Mouse (Mus musculus): Measurements from ENCODE around the gene Znrf1.

DNA sequence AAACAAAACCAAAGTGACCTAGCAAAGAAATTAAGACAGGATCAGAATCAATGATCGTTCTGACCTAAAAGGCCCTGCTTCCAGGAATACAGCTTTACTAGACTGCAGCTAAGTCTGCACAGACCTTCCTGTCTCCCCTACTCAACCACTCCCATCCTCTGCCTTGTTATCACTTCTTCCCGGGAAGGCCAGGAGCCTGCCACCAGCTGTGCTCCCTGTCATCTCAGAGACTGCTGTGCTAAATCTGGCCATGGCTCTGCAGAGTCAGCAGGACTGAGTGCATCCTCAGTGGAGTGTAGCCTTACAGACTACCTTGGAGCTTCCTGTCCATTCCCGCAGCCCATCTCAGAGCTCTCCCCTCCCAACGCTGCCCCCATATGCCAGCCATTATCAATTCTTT, 25.5 kb upstream of the Znrf1 start:
- TF ChIP-seq CTCF (IDR thresholded peaks at IDR 0.05; ENCODE audit: low read depth, low read length) (no peak), POLR2A (IDR thresholded peaks at IDR 0.05; ENCODE audit: borderline replicate concordance, low read depth, low read length) (no peak)

Measured in bone marrow macrophage, adult 2 months (primary cell).